Mouse (Mus musculus) intestine, embryonic 14.5 days (tissue): ENCODE measurements around the gene Lancl2. TPM values are rescaled to one million over a fixed set of nuclear protein-coding genes. Genes with fewer than 3 reads are reported as not detected.

Source experiments
- ATAC-seq: fragments of 200-750 bp; cut with Nextera tagmentation; replicated peaks from 2 replicates; pipeline ENCODE4 v1.8.0; 2017; ENCODE audit warnings: low read depth, moderate number of reproducible peaks, moderate TSS enrichment, moderate library complexity; ENCODE audit not compliant: low FRiP score, low TSS enrichment
- DNase-seq: peaks from one replicate; pipeline ENCODE4 v3.0.0-alpha.2; 2018; ENCODE audit warnings: low spot score
- H3K27ac ChIP-seq: fragments of 300-500 bp; sonication (generic); 2 replicates; pipeline ENCODE4 v1.5.1; 2014; ENCODE audit warnings: low read depth, mild to moderate bottlenecking, control low read depth
- H3K27me3 ChIP-seq: fragments of 300-500 bp; sonication (generic); replicated peaks from 2 replicates; pipeline ENCODE4 v1.6.1; 2014; ENCODE audit warnings: low read length, control low read depth; ENCODE audit not compliant: control insufficient read depth, insufficient read depth
- H3K36me3 ChIP-seq: fragments of 300-500 bp; sonication (generic); 2 replicates; pipeline ENCODE4 v1.6.1; 2014; ENCODE audit warnings: low read length, control low read depth; ENCODE audit not compliant: control insufficient read depth, insufficient read depth
- H3K4me1 ChIP-seq: fragments of 300-500 bp; sonication (generic); replicated peaks from 2 replicates; pipeline ENCODE4 v1.6.1; 2014; ENCODE audit warnings: low read length, control low read depth, mixed read lengths; ENCODE audit not compliant: control insufficient read depth, insufficient read depth
- H3K4me2 ChIP-seq: fragments of 300-500 bp; sonication (generic); 2 replicates; pipeline ENCODE4 v1.6.1; 2014; ENCODE audit warnings: low read length
- H3K4me3 ChIP-seq: fragments of 300-500 bp; sonication (generic); 2 replicates; pipeline ENCODE4 v1.5.1; 2014; ENCODE audit warnings: low read depth, low read length, control low read depth, mixed read lengths
- H3K9ac ChIP-seq: fragments of 300-500 bp; sonication (generic); 2 replicates; pipeline ENCODE4 v1.6.1; 2014; ENCODE audit warnings: mild to moderate bottlenecking, low read length
- H3K9me3 ChIP-seq: fragments of 300-500 bp; sonication (generic); 2 replicates; pipeline ENCODE4 v1.6.1; 2016; ENCODE audit warnings: low read length, control low read depth; ENCODE audit not compliant: control insufficient read depth
- WGBS: fragments of 180-500 bp; shearing (Covaris S2); extraction: QIAGEN DNeasy Blood & Tissue Kit; methylation state at CpG from one replicate; pipeline ENCODE4 v1.1.7; 2014; 5-methylcytosine and 5-hydroxymethylcytosine counted together
- polyA plus RNA-seq: library from polyadenylated mRNA; unstranded; fragments of >200 nt; fragmentation: Nextera tagmentation; extraction: Ambion mirVana; gene quantifications from 2 replicates; pipeline ENCODE4 v1.2.1, GENCODE M21; 2014

Lancl2 gene
- polyA plus RNA-seq, 1 experiment from 2014 or later, result 21.4 TPM

DNA sequence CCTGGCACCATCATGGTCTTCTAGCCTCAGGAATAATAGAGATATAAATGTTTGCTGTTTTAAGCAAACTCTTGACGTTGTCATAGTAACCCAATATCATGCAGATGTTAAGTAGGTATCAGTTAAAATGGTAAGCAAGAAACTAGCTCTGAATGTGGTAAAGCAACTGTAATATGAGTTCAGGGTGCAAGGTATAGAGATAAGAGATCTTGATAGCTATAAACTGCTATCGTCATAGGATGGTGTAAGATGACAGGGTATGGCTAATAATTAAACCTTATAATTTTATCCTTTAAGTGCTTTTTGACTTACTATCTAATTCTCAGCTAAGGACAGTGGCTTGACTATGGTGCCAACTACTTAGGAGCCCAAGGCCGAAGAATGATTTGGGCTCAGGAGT is 78.0 kb downstream of the Lancl2 start:
- no peaks in the 10 kb centered on the region for H3K4me1 ChIP-seq
- H3K36me3 ChIP-seq, result peaks cover 7% of the 10 kb centered on the region; the same call in 1 of the 2 replicates
- H3K4me2 ChIP-seq, result no peak overlapping the region
- H3K9me3 ChIP-seq, result no peaks in the 10 kb centered on the region
- ATAC-seq, result no peak; the same call in 1 of the 2 replicates
- no peak overlapping the region for H3K27ac ChIP-seq
- 87% methylated on average over 3 of the region's 3 CpGs for WGBS
- DNase-seq, result no peak
- H3K4me3 ChIP-seq, result no peak overlapping the region
- no peaks in the 10 kb centered on the region for H3K27me3 ChIP-seq
- H3K9ac ChIP-seq, result no peak overlapping the region

- H3K9me3 ChIP-seq, result no peaks in the 10 kb centered on the region
- peaks cover 11% of the 10 kb centered on the region for H3K36me3 ChIP-seq
- ATAC-seq (no peak), DNase-seq (no peak)
- no peak overlapping the region for H3K9ac ChIP-seq
- 92% methylated on average over 1 of the region's 1 CpGs for WGBS
- no peak overlapping the region for H3K4me2 ChIP-seq
- H3K4me3 ChIP-seq, result no peak overlapping the region
- no peaks in the 10 kb centered on the region for H3K4me1 ChIP-seq
- no peaks in the 10 kb centered on the region for H3K27me3 ChIP-seq
- H3K27ac ChIP-seq, result no peak overlapping the region
These were observed 80.3 kb downstream of the Lancl2 start for GRCm38 (mm10) chr6:57782658-57783057.

DNA sequence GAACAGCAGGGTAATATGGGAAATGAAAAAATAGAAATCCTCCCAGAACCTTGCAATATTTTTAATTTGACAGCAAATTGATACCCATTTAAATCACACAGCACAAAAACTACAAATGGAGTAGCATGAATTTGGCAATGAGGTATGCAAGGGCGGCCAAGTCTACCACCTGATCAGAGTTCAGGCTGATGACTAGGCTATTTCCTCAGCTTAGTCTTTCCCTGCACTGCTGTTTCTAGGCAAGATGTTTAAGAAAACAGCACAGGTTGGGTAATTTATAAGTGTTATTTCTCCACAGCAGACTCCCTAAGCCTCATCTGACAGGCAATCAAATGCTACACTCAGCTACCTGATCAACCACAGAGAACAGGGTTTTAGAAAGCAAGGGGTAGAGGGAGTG is 81.9 kb downstream of the Lancl2 start:
- WGBS, result 93% methylated on average over 1 of the region's 1 CpGs
- DNase-seq, result no peak
- no peak overlapping the region for H3K4me3 ChIP-seq

DNA sequence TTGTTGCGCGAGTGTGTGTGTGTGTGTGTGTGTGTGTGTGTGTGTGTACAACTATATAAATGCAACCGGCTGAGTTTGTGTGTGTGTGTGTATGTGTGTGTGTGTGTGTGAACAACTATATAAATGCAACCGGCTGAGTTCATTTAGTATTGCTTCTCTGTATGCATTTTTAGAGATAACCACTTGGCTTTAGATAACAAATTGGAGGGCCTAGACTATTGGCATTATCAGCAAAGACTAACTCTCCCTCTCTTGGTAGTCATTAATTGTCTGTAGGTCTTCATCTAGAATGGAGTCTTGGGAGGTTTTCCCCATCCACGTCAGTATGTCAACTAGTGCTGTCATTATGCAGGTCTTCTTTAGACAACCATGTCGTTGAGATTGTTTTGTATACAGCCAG is 85.0 kb downstream of the Lancl2 start:
- Histone ChIP-seq H3K9me3 (no peaks in the 10 kb centered on the region), H3K27me3 (no peaks in the 10 kb centered on the region), H3K4me3 (no peak overlapping the region), H3K4me1 (no peaks in the 10 kb centered on the region), H3K9ac (no peak overlapping the region), H3K27ac (no peak overlapping the region), H3K4me2 (no peak overlapping the region), H3K36me3 (peaks cover 11% of the 10 kb centered on the region)
- no peak for ATAC-seq
- no peak for DNase-seq
- 94% methylated on average over 6 of the region's 6 CpGs for WGBS

More for the DNA sequence above, 81.9 kb downstream of the Lancl2 start:
- ATAC-seq, result no peak
- Histone ChIP-seq H3K27me3 (no peaks in the 10 kb centered on the region), H3K36me3 (peaks cover 11% of the 10 kb centered on the region), H3K9me3 (no peaks in the 10 kb centered on the region), H3K4me1 (no peaks in the 10 kb centered on the region), H3K9ac (no peak overlapping the region), H3K4me2 (no peak overlapping the region), H3K27ac (no peak overlapping the region)

Other genes with a start within 250 kb of the Lancl2 start
- gene Ppm1k, start 167.1 kb upstream of the Lancl2 start, polyA plus RNA-seq, result 3.7 and 3.8 TPM in 2 replicates
- 2.4 and 2.6 TPM in 2 replicates for gene Herc6, start 121.5 kb upstream of the Lancl2 start, polyA plus RNA-seq
- 23.3 and 24.9 TPM in 2 replicates for gene Pyurf, start 10.5 kb upstream of the Lancl2 start, polyA plus RNA-seq
- 17.9 and 21.5 TPM in 2 replicates for gene Vopp1, start 122.6 kb downstream of the Lancl2 start, polyA plus RNA-seq
- gene Vmn1r21, start 147.8 kb downstream of the Lancl2 start, polyA plus RNA-seq, result not detected in 2 replicates
- not detected in 2 replicates for gene Vmn1r22, start 205.5 kb downstream of the Lancl2 start, polyA plus RNA-seq
- gene Vmn1r23, start 224.3 kb downstream of the Lancl2 start, polyA plus RNA-seq, result not detected in 2 replicates